Mouse (Mus musculus) forebrain, embryonic 15.5 days (tissue): ENCODE measurements at regions not wholly inside any gene's neighbourhood (a gene's known extent, or its start where the extent isn't known, plus 50 kb on each side); places are given as distances from the start of the nearest gene placed in this dataset. TPM values are rescaled to one million over a fixed set of nuclear protein-coding genes. Genes with fewer than 3 reads are reported as not detected.

Source experiments
- ATAC-seq: fragments of 200-750 bp; cut with Nextera tagmentation; replicated peaks from 2 replicates; pipeline ENCODE4 v1.8.0; 2017; ENCODE audit warnings: mild to moderate bottlenecking, moderate TSS enrichment, moderate library complexity
- H3K27ac ChIP-seq: fragments of 300-500 bp; sonication (generic); replicated peaks from 2 replicates; pipeline ENCODE4 v1.5.1; 2015; ENCODE audit warnings: mild to moderate bottlenecking, inconsistent platforms
- H3K27me3 ChIP-seq: fragments of 300-500 bp; sonication (generic); 2 replicates; pipeline ENCODE4 v1.6.1; 2015; ENCODE audit warnings: inconsistent platforms
- H3K36me3 ChIP-seq: fragments of 300-500 bp; sonication (generic); 2 replicates; pipeline ENCODE4 v1.6.1; 2015; ENCODE audit warnings: mild to moderate bottlenecking, inconsistent platforms
- H3K4me1 ChIP-seq: fragments of 300-500 bp; sonication (generic); 2 replicates; pipeline ENCODE4 v1.6.1; 2015; ENCODE audit warnings: inconsistent platforms
- H3K4me2 ChIP-seq: fragments of 300-500 bp; sonication (generic); replicated peaks from 2 replicates; pipeline ENCODE4 v1.6.1; 2015; ENCODE audit warnings: mild to moderate bottlenecking, inconsistent platforms
- H3K4me3 ChIP-seq: fragments of 300-500 bp; sonication (generic); 2 replicates; pipeline ENCODE4 v1.5.1; 2015; ENCODE audit warnings: mild to moderate bottlenecking, inconsistent platforms
- H3K9ac ChIP-seq: fragments of 300-500 bp; sonication (generic); replicated peaks from 2 replicates; pipeline ENCODE4 v1.6.1; 2015; ENCODE audit warnings: mild to moderate bottlenecking, inconsistent platforms
- H3K9me3 ChIP-seq: fragments of 300-500 bp; sonication (generic); 2 replicates; pipeline ENCODE4 v1.6.1; 2016; ENCODE audit warnings: inconsistent platforms
- WGBS: fragments of 180-500 bp; shearing (Covaris S2); methylation state at CpG from one replicate; pipeline ENCODE4 v1.1.7; 2015; ENCODE audit warnings: mixed read lengths; 5-methylcytosine and 5-hydroxymethylcytosine counted together
- microRNA-seq: library from miRNA; unstranded; fragments of <30 nt; microRNA quantifications from one replicate; pipeline ENCODE4, GENCODE M21; 2016

GRCm38 (mm10) chr3:134162288-134162687 lies 74.0 kb upstream of the Cxxc4 start:
- Histone ChIP-seq H3K27me3 (no peaks in the 10 kb centered on the region), H3K9ac (no peak overlapping the region), H3K4me1 (no peaks in the 10 kb centered on the region), H3K9me3 (no peaks in the 10 kb centered on the region), H3K36me3 (no peaks in the 10 kb centered on the region), H3K4me2 (no peak overlapping the region), H3K27ac (no peak overlapping the region), H3K4me3 (no peak overlapping the region)
- ATAC-seq = no peak
- 86% methylated on average over 5 of the region's 5 CpGs for WGBS

- Histone ChIP-seq H3K4me1 (no peaks in the 10 kb centered on the region), H3K27ac (no peak overlapping the region), H3K36me3 (no peaks in the 10 kb centered on the region), H3K9me3 (no peaks in the 10 kb centered on the region), H3K9ac (no peak overlapping the region), H3K4me3 (no peak overlapping the region), H3K4me2 (no peak overlapping the region), H3K27me3 (no peaks in the 10 kb centered on the region)
- no peak for ATAC-seq
- 52% methylated on average over 1 of the region's 1 CpGs for WGBS
Observed at GRCm38 (mm10) chr3:134169922-134170321, 66.4 kb upstream of the Cxxc4 start.

GRCm38 (mm10) chr3:134172357-134172756 lies 63.9 kb upstream of the Cxxc4 start:
- WGBS = 34% methylated on average over 3 of the region's 3 CpGs
- ATAC-seq = no peak

GRCm38 (mm10) chr3:134178491-134179054 lies 57.7 kb upstream of the Cxxc4 start:
- Histone ChIP-seq H3K4me3 (no peak overlapping the region), H3K27ac (no peak overlapping the region), H3K27me3 (no peaks in the 10 kb centered on the region), H3K4me2 (no peak overlapping the region), H3K9ac (no peak overlapping the region), H3K4me1 (no peaks in the 10 kb centered on the region), H3K36me3 (no peaks in the 10 kb centered on the region), H3K9me3 (no peaks in the 10 kb centered on the region)
- 78% methylated on average over 7 of the region's 7 CpGs for whole genome bisulfite sequencing
- 0 out of 2 replicates have a peak, but pooled peaks have one; percentile 19 for ATAC-seq

More at GRCm38 (mm10) chr3:134172357-134172756, 63.9 kb upstream of the Cxxc4 start:
- no peaks in the 10 kb centered on the region for H3K9me3 ChIP-seq
- H3K4me3 ChIP-seq = no peak overlapping the region
- H3K27me3 ChIP-seq = no peaks in the 10 kb centered on the region
- no peak overlapping the region for H3K27ac ChIP-seq
- no peak overlapping the region for H3K4me2 ChIP-seq
- H3K9ac ChIP-seq = no peak overlapping the region
- H3K4me1 ChIP-seq = no peaks in the 10 kb centered on the region
- no peaks in the 10 kb centered on the region for H3K36me3 ChIP-seq

- Histone ChIP-seq H3K9ac (no peak overlapping the region), H3K27me3 (no peaks in the 10 kb centered on the region), H3K4me1 (no peaks in the 10 kb centered on the region; the same call in 1 of the 2 replicates), H3K27ac (no peak overlapping the region), H3K36me3 (no peaks in the 10 kb centered on the region), H3K4me2 (no peak overlapping the region), H3K4me3 (no peak overlapping the region), H3K9me3 (no peaks in the 10 kb centered on the region)
- no peak for ATAC-seq
- 94% methylated on average over 4 of the region's 4 CpGs for WGBS
Observed at GRCm38 (mm10) chr3:134184042-134184441, 52.2 kb upstream of the Cxxc4 start.

Small RNA genes lying in the stretch of these regions (microRNA-seq; reads per million reads assigned to microRNA genes)
- not detected for gene Gm44361
